Mouse (Mus musculus) testis, adult 2 months (tissue): Measurements from ENCODE around the gene Mrpl33.

ENCODE experiments used
- CTCF ChIP-seq: fragments of 200-500 bp; IDR thresholded peaks from 2 replicates; pipeline ENCODE4 v1.5.1; 2012; ENCODE audit warnings: low read depth, mild to moderate bottlenecking, inconsistent platforms, low read length, moderate library complexity; ENCODE audit not compliant: control insufficient read depth, insufficient read depth, insufficient replicate concordance
- POLR2A ChIP-seq: fragments of 200-500 bp; IDR thresholded peaks from 2 replicates; pipeline ENCODE4 v1.6.1; 2012; ENCODE audit warnings: low read depth, mild to moderate bottlenecking, inconsistent platforms, low read length, moderate library complexity; ENCODE audit not compliant: control insufficient read depth

DNA sequence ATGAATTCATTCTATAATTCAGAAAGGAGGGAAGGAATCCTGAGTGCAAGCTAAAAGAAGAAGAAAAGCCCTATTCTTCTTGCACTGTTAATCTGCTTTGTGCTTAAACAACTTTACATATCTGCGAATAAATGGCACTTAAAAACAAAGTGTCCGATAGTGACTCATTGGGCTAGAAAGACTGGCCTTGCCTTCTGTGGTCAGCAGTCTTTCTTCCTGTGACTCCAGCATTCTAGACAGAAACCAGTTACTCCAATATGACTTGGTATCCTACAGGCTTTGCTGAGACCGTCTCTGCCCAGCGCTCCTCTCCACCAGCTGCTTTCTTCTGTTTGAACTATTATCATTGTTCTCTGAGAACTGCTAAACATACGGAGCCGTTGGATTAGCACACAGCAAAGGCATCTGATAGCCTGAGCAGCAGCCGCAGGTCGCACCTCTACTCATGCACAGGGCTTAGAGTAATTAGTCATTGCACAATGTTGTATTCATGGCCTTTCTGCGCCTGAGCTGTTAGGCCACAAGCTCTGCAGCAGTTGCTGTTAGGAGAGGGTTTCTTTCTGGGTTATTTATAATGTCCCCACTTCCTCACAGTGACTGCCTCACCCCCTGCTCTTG lies 40.0 kb downstream of the Mrpl33 start:
- TF ChIP-seq POLR2A, result no peak
- no peak for TF ChIP-seq CTCF
